Mouse (Mus musculus) megakaryocyte progenitor cell, adult 5-6 weeks (primary cell): ENCODE results near the gene Cts6. TPM values are rescaled to one million over a fixed set of nuclear protein-coding genes. Genes with fewer than 3 reads are reported as not detected.
"Not testable (repeated sequence)": the region's sequence is repeated elsewhere in the genome, so short reads cannot be mapped to it uniquely, and the experiment has no call there.

Source experiments
- ATAC-seq: replicated peaks from 2 replicates; pipeline ENCODE4 v1.8.0; 2016; ENCODE audit warnings: mild to moderate bottlenecking, moderate TSS enrichment, inconsistent platforms; ENCODE audit not compliant: poor library complexity
- total RNA-seq, 2 experiments: library from RNA; stranded (forward) in 1 of 2; stranded (reverse) in 1 of 2; fragments of 157-497, 149-512 nt in 1 of 2; fragments of 200-1000 nt in 1 of 2; gene quantifications; 2 replicates each; pipeline versions ENCODE4 v1.2.3 to v1.2.4; 2015 to 2017

Cts6 gene
- total RNA-seq (2015) (not detected in 2 replicates), total RNA-seq (2017) (not detected in 2 replicates)

DNA sequence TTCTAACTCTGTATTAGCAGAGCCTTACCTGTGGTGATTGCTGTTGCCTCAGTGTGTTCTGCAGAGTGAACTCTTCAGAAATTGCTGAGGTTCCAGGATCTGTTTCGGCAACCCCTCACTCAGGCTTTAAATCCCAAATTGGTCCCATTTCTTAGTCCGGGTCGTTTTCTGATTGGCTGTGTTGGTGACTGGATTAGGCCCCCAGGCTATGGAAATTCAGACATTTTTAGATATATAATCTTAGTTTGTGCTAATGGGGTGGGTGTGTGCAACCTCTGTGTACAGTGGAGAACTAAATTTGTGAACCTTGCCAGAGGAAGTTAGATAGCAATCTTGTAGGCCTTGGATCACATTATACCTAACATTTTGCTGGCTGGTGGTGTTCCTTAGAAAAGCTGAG lies at the start of gene Cts6:
Gene Cts6, minus strand, starts transcription at position 101 of the 400 bp plus-strand sequence.
- no peak for ATAC-seq

DNA sequence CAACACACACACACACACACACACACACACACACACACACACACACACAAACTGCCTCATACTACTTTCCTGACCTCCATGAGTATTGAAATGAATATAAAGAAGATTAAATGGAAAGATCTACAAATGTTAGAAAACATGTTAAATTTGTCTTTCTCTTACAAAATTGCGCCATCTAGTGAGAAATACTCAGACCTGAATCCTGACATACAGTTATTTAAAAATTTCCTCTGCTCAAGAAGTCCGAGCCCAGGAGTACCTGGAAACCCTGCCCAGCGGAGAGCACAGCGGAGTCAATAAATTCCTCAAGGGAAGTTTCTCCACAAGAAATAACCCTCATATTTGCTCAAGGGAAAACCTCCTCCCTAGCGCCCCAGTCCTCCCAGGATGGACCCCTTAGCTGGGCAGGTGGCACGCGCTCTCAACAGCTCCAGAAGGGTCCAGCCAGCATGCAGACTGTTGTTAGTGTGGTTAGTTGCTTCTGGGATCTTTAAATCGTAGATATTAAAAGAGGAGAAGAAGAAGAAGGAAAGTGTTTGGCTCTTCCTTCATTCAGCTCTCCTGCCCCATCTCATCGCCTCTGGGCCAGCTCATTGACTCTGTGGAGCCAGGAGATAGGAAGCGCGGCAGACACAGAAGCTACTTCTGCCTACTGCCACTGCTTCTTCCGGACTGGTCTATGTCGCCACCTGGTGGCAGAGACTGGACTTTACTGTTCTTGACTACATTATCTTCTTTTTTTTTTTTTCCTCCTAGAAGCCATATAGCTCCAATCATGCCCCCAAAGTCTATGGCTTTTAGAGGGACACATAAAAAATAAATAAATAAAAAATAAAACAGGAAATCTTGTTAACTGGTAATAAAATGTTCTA lies 38.1 kb upstream of the Cts6 start:
- peak; percentile 100 for ATAC-seq

DNA sequence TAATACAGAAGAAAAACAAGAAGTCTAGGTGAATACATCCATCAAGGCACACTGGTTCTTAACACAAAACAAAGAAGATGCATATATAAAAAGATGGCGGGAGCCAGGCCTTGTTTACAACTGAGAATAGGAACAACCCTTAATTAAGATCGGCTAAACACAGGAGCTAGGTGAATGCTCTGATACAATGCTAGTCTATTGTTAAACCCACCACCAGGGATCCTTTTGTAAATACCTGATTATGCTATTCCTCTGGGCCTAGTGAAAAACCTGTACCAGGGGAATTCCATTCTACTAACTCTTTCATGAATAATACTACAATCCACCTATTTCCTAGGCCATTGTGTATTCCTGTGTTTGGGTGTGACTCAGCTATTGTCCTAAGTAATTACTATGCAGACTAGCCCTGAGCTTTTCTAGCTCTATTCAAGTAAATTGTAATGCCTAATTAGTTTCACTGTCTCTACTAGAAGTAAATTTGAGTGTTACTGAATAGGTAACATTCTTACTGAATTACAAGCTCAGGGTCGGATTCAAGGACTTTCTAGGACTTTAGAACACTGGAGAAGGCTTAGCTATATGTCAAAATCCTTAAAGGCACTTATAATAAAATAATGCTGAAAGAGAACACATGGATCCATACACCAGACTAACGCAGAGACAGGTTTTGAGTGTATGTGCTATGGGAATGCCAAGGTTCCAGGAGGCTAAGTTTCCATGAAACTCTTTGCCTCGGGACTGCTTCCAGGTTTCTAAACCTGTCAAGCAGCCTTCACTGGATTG lies 17.9 kb downstream of the Cts6 start:
- not testable (repeated sequence) for ATAC-seq

DNA sequence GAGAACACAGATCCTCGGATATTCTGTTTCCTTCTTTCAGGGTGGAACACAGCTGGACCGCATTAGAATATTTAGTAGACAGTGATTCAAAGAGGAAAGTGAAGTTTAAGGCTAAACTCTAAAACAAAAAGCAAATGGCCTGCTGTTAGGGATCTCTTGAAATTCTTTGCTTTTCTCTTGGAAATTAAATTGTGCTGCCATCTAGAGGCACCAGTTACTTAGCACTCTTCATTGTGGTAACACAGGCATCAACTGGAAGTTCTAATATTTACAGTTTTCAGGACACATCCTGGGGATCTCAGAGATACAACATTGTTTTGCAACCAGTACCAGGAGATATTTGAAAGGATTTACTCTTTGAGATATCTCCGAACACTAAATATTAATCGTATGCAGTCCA lies 38.6 kb downstream of the Cts6 start:
- 0 out of 2 replicates have a peak, but pooled peaks have one; percentile 39 for ATAC-seq

DNA sequence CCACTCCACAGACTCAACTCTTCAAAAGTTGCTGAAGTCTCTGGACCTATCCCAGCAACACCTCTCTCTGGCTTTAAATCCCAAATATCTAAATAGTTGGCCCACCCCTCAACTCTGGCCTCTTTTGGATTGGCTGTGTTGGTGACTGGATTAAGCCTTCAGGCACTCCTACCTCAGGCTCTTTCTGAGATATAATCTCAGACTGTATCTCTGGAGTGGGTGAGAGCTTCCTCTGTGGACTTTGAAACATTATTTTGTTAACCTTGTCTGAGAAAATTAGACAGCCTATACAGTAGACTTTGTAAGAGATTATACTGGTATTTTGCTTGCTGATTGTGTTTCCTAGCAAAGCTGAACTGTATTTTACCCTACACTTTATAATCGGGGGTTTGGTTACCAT lies 39.1 kb downstream of the Cts6 start, which contains the start of gene Ctsr:
Gene Ctsr, minus strand, starts transcription at position 101 of the 400 bp plus-strand sequence.
- ATAC-seq = no peak

Other genes starting within 250 kb of the Cts6 start
- not detected in 2 replicates for gene Ctsj, start 197.5 kb downstream of the Cts6 start, total RNA-seq (2015)
- gene Ctsj, start 197.5 kb downstream of the Cts6 start, total RNA-seq (2017) = not detected in 2 replicates
- gene Ctsq, start 162.8 kb downstream of the Cts6 start, total RNA-seq (2015) = not detected in 2 replicates
- gene Ctsq, start 162.8 kb downstream of the Cts6 start, total RNA-seq (2017) = not detected in 2 replicates
- gene Ctsr, start 39.2 kb downstream of the Cts6 start, total RNA-seq (2015) = not detected in 2 replicates
- gene Ctsr, start 39.2 kb downstream of the Cts6 start, total RNA-seq (2017) = not detected in 2 replicates
- gene Cts8, start 51.9 kb upstream of the Cts6 start, total RNA-seq (2015) = not detected in 2 replicates
- gene Cts8, start 51.9 kb upstream of the Cts6 start, total RNA-seq (2017) = not detected in 2 replicates
- not detected in 2 replicates for gene Gm49398, start 85.4 kb upstream of the Cts6 start, total RNA-seq (2015)
- not detected in 2 replicates for gene Gm49398, start 85.4 kb upstream of the Cts6 start, total RNA-seq (2017)
- gene Cts7, start 154.8 kb upstream of the Cts6 start, total RNA-seq (2015) = not detected in 2 replicates
- gene Cts7, start 154.8 kb upstream of the Cts6 start, total RNA-seq (2017) = not detected in 2 replicates